Mouse (Mus musculus) bone marrow macrophage, adult 2 months (primary cell): ENCODE results near the gene Amdhd2. TPM values are rescaled to one million over a fixed set of nuclear protein-coding genes. Genes with fewer than 3 reads are reported as not detected.
A peak's percentile ranks its signal among the peaks of the same experiment; 100 is the strongest.
"Not testable (repeated sequence)": the region's sequence is repeated elsewhere in the genome, so short reads cannot be mapped to it uniquely, and the experiment has no call there.

ENCODE experiments used
- H3K27ac ChIP-seq: 2 replicates; pipeline ENCODE4 v1.5.1; 2012; ENCODE audit warnings: low read depth, low read length; ENCODE audit not compliant: insufficient read depth
- H3K4me1 ChIP-seq: 2 replicates; pipeline ENCODE4 v1.6.1; 2012; ENCODE audit warnings: low read length; ENCODE audit not compliant: control insufficient read depth, insufficient read depth
- H3K4me3 ChIP-seq: 2 replicates; pipeline ENCODE4 v1.5.1; 2012; ENCODE audit warnings: mild to moderate bottlenecking, low read length, moderate library complexity; ENCODE audit not compliant: insufficient read depth
- CTCF ChIP-seq: IDR thresholded peaks from 2 replicates; pipeline ENCODE4 v1.5.1; 2012; ENCODE audit warnings: low read depth, mild to moderate bottlenecking, low read length, moderate library complexity
- POLR2A ChIP-seq: IDR thresholded peaks from 2 replicates; pipeline ENCODE4 v1.6.1; 2012; ENCODE audit warnings: mild to moderate bottlenecking, low read depth, low read length, borderline replicate concordance
- polyA plus RNA-seq: library from polyadenylated mRNA; stranded (reverse); fragments of >200 nt; gene quantifications from 2 replicates; pipeline ENCODE4 v1.2.4, GENCODE M21; 2012; ENCODE audit not compliant: missing spikeins, insufficient read depth, insufficient read length

The Amdhd2 gene
- polyA plus RNA-seq, 1 experiment: 89.6 TPM

GRCm38 (mm10) chr17:24139968-24140367 is 23.6 kb downstream of the Amdhd2 start:
- H3K4me1 ChIP-seq: peaks cover 15% of the 10 kb centered on the region
- TF ChIP-seq POLR2A: no peak
- H3K27ac ChIP-seq: 0 out of 2 replicates have a peak overlapping the region, but pooled peaks have one; percentile 36
- peak overlapping the region; percentile 98 for H3K4me3 ChIP-seq

GRCm38 (mm10) chr17:24139256-24139655 is 24.3 kb downstream of the Amdhd2 start:
- TF ChIP-seq POLR2A (no peak), CTCF (no peak)
- Histone ChIP-seq H3K4me1 (peaks cover 15% of the 10 kb centered on the region), H3K4me3 (no peak overlapping the region), H3K27ac (no peak overlapping the region)

GRCm38 (mm10) chr17:24137226-24137880 is 26.2 kb downstream of the Amdhd2 start:
- H3K27ac ChIP-seq: no peak overlapping the region
- peaks cover 15% of the 10 kb centered on the region for H3K4me1 ChIP-seq

DNA sequence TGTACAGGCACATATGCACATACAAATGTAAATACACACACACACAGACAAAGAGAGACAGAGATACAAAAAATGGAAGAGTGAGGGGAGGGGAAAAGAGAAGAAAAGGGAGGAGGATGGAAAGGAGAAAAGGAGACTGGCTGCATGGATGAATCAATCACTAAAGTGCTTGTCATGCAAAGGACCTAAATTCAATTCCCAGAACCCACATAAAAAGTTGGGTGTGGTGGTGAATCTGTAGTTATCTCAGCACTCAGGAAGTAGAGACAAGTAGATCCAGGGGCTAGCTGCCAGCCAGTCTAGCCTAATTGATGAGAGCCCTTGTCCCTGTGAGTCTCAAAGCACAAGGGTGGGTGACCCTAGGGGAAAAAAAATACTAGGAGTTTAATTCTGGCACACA is 29.5 kb downstream of the Amdhd2 start:
- Histone ChIP-seq H3K27ac (no peak overlapping the region), H3K4me1 (peaks cover 4% of the 10 kb centered on the region), H3K4me3 (no peak overlapping the region)
- TF ChIP-seq POLR2A (no peak), CTCF (no peak)

More at GRCm38 (mm10) chr17:24137226-24137880, 26.2 kb downstream of the Amdhd2 start:
- TF ChIP-seq POLR2A: no peak
- TF ChIP-seq CTCF: no peak
- no peak overlapping the region for H3K4me3 ChIP-seq

DNA sequence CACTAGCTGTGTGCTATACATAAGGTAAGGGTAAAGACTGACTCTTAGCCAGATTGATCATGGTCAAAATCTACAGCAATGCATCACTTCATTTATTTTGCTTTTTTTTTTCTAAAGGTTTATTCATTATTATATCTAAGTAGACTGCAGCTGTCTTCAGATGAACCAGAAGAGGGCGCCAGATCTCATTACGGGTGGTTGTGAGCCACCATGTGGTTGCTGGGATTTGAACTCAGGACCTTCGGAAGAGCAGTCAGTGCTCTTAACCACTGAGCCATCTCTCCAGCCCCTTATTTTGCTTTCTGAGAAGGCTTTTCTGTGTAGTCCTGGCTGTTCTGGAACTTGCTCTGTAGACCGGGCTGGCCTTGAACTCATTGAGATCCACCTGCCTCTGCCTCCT is 30.6 kb downstream of the Amdhd2 start:
- H3K27ac ChIP-seq, H3K4me3 ChIP-seq, H3K4me1 ChIP-seq: not testable (repeated sequence)
- TF ChIP-seq CTCF: peak; percentile 51; the same call in 1 of the 2 replicates

DNA sequence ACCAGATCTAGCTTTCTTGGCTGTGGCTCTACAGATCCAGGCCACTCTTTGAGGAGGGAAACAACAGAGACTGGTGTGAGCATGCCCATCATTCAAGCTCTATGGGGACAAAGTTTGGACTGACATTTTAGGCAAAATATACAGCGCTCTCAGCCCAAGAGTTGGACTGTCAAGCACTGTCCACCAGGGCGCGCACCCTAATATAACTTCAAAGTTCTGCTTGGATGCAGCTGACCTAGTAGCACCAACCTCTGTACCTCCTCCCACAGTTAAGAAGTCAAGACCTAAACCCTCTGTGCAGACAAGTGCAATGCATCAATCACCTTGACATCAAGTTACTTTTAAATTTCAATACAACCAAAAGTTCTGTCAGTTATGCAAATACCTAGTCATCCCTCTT is 32.0 kb downstream of the Amdhd2 start:
- TF ChIP-seq CTCF (no peak), POLR2A (no peak)
- Histone ChIP-seq H3K4me3 (no peak overlapping the region), H3K4me1 (peaks cover 4% of the 10 kb centered on the region), H3K27ac (no peak overlapping the region)

- H3K4me3 ChIP-seq, H3K27ac ChIP-seq, H3K4me1 ChIP-seq: not testable (repeated sequence)
Measured at GRCm38 (mm10) chr17:24129246-24129645, 34.3 kb downstream of the Amdhd2 start.

DNA sequence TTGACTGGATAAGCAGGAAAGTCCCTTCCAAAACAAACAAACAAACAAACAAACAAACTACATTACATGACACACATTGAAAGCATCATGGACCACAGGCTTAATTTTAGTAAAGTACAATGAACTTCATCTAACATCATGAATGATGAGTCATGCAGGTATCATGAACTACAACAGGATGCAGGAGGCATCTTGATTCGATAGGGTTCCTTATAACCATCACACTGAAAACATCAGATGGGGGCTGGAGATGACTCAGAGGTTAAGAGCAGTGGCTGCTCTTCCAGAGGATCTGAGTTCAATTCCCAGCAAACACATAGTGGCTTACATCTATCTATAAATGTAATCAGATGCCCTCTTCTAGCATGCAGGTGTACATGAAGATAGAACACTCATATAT is 36.0 kb downstream of the Amdhd2 start:
- TF ChIP-seq POLR2A (no peak), CTCF (no peak)
- Histone ChIP-seq H3K4me1 (peaks cover 8% of the 10 kb centered on the region), H3K4me3 (no peak overlapping the region), H3K27ac (no peak overlapping the region)

GRCm38 (mm10) chr17:24126801-24127200 is 36.8 kb downstream of the Amdhd2 start:
- H3K4me1 ChIP-seq: peaks cover 6% of the 10 kb centered on the region
- TF ChIP-seq CTCF (no peak), POLR2A (no peak)
- no peak overlapping the region for H3K27ac ChIP-seq
- no peak overlapping the region for H3K4me3 ChIP-seq

GRCm38 (mm10) chr17:24119446-24119845 is 44.1 kb downstream of the Amdhd2 start:
- Histone ChIP-seq H3K4me3 (no peak overlapping the region), H3K27ac (no peak overlapping the region), H3K4me1 (peaks cover 16% of the 10 kb centered on the region)
- no peak for TF ChIP-seq CTCF
- TF ChIP-seq POLR2A: no peak

DNA sequence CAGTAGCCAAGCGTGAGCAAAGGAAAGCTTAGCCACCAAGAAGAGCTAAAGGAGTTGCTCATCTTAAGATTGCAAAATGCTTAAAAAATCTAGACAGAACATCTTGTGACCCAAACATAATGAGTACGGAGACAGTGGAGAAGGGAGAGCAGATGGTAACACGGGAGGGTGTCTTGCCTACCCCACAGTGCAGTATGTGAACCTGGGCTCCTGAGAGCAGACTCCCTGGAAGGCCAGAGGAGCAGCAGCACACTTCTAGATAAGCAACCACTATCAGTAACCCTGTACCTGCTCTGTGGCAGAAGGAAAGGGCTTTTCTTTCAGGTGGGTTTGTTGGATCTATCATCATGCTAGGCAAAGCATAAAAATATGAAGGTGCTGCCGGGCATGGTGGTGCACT is 50.5 kb downstream of the Amdhd2 start:
- no peak overlapping the region for H3K4me3 ChIP-seq
- TF ChIP-seq CTCF (no peak), POLR2A (no peak)
- H3K27ac ChIP-seq: no peak overlapping the region
- H3K4me1 ChIP-seq: peaks cover 10% of the 10 kb centered on the region; the same call in 1 of the 2 replicates
